Mouse (Mus musculus): ENCODE results near the gene Nudt13.
A peak's percentile ranks its signal among the peaks of the same experiment; 100 is the strongest.

Gene Nudt13

DNA sequence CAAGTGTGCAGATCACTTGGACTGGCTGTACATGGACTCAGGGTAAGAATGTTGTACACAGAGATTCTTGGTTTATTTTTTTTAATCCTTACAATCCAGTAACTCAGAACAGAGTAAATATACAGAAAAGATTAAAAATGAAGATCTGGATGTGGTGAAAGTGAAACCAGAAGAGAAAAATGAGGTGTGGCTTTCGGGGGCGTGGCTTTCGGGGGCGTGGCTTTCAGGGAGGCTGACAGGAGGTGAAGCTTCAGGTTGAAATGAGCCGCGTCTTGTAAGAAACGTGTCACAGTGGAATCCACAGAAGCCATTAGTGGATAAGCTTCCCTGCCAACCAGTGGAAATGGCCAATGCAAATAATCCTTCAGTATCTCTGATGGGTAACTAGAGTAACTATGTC is 46.4 kb downstream of the Nudt13 start:
- no peak for DNase-seq

DNA sequence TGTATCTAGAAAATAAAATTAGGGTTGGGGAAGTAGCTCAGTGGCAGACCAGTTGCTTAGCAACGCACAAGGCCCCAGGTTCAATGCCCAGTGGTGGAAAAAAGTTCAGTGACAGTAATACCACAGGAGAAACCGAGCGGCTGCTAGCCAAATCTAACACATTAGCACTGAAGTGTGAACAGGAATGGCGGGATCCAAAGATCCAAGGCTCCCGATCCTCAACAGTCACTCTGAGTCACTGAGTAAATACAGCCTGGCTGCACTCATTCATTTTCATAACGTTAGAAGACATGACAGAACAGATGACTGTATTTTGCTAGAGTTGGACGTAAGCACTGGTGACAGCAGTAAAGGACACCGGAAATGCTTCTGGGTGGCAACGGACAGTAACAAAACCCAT is 51.4 kb downstream of the Nudt13 start:
- no peak for DNase-seq

DNA sequence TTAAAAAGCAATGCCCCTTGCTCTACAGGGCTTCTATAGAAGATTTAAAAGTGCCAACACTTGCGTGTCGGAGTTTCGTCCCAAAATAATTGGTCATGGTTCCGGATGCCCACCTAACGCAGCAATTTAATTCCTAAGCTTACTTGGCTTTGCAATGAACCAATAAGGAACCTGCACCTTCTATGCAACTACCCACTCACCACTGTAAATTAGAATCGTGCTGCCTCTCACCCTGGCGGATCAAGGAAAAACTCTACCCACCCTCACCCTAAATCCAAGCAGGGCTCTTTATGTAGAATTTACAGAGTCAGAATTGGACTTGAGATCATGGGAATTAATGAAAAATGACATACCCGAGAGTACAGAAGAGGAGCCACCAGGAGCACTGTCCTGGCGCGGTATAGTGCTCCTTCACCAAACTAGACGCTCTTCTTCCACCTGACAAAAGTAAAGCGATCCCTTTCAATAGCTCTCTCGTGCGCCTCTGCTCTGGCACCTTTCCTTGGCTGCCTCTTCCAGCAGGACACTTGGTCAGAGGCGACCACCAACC is 53.0 kb downstream of the Nudt13 start:
- DNase-seq = no peak

DNA sequence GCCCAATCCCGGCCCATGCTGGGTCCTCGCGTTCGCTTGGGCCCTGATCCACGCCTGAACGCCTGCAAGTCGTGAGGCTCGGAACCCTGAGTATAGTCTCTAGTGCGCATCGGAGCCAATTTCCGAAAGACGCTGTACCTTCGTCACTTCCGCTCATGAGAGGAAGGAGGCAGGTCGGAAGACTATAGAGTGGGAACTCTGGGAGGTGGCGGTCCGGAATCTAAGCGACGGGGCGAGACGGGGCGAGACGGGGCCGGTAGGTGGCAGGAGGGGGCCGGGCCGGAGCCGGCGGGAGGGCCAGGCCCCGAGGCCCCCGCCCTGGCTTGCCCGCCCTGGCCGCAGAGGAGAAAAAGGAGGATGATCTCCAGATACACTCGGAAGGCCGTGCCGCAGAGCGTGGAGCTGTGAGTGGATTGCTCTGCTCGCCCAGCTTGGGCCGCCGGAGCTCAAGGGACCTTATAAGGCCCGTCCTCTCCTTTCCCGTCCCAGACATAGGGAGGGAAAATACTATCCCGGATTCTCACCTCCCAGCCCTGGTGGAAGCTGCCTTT is 53.6 kb downstream of the Nudt13 start, which contains the start of the genes Ecd and Fam149b:
Gene Ecd, minus strand, starts transcription at position 131 of the 551 bp plus-strand sequence.
Gene Fam149b, plus strand, starts transcription at position 172 of the 551 bp plus-strand sequence.
- DNase-seq = peak; percentile 94

DNA sequence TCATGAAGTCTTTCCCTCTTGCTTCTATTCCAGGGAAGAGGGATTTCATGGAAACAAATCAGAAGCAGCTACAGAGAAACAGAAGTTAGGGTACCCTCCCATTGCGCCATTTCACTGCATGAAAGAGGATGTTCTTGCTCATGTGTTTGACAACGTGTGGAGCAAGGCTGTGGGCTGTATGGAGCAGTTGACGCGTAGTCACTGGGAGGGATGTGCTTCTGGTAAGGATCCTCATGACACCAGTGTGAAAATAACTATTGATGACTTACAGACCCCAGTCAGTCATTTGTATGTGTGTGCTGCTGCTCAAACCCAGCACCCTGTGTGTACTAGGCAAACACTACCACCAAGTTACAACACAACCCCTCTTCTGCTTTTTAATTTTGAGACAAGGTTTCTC is 68.7 kb downstream of the Nudt13 start:
- no peak for DNase-seq
